Mouse (Mus musculus) C2C12 (cell line): ENCODE results near the gene March4.

Source experiments
- CEBPB ChIP-seq: IDR thresholded peaks from one replicate; pipeline ENCODE4 v1.6.1; 2011; ENCODE audit warnings: low read depth, mild to moderate bottlenecking, control low read depth, moderate library complexity
- CTCF ChIP-seq: IDR thresholded peaks from one replicate; pipeline ENCODE4 v1.5.1; 2011; ENCODE audit not compliant: control insufficient read depth, insufficient read depth, insufficient read length
- MAX ChIP-seq: IDR thresholded peaks from one replicate; pipeline ENCODE4 v1.6.1; 2011; ENCODE audit warnings: mild to moderate bottlenecking, control low read depth
- MYOD1 ChIP-seq: IDR thresholded peaks from one replicate; pipeline ENCODE4 v1.6.1; 2011; ENCODE audit warnings: low read depth; ENCODE audit not compliant: control insufficient read depth, insufficient read length
- MYOG ChIP-seq: IDR thresholded peaks from one replicate; pipeline ENCODE4 v1.6.1; 2011; ENCODE audit not compliant: control insufficient read depth, insufficient read length; ENCODE audit errors: extremely low read depth
- USF1 ChIP-seq: IDR thresholded peaks from one replicate; pipeline ENCODE4 v1.6.1; 2011; ENCODE audit warnings: low read depth, mild to moderate bottlenecking, control low read depth, moderate library complexity

- TF ChIP-seq MYOG, result no peak
- no peak for TF ChIP-seq USF1
- TF ChIP-seq CTCF, result no peak
- TF ChIP-seq CEBPB, result no peak
- no peak for TF ChIP-seq MAX
- TF ChIP-seq MYOD1, result no peak
Measured at GRCm38 (mm10) chr1:72529192-72529591, 7.5 kb downstream of the March4 start.
